25 mouse cellular contexts compared by ENCODE assay signal in genomic region chr1:167979187-167979586, GRCm38 (mm10).
DNase-seq lines count a peak whose midpoint lies in the region; ATAC-seq and TF ChIP-seq lines count a peak whose summit lies in the region.
"Had no signal": no experiment of that assay in that cellular context is flagged by ENCODE, and none has a peak within 500 bp of the region (broad histone marks: within the 10 kb centered on the region; RNA-seq: fewer than 3 reads in every experiment).

No protein-coding gene starts in this region.

- no peak for TF ChIP-seq POLR2A in thymus, adult 2 months (IDR thresholded peaks at IDR 0.05; ENCODE audit: control insufficient read depth, extremely low read depth, insufficient read depth, low read length, poor library complexity)

- WGBS in lung, embryonic 15.5 days: 48% methylated on average over 3 of the region's 3 CpGs
- 56% methylated on average over 3 of the region's 3 CpGs for WGBS in thymus, adult 2 months

- H3K9ac ChIP-seq in lung, embryonic 15.5 days: no peak overlapping the region
- H3K9ac ChIP-seq: embryonic facial prominence, embryonic 15.5 days; forebrain, embryonic 15.5 days; heart, embryonic 13.5 days; hindbrain, embryonic 12.5 days; limb, embryonic 13.5 days; liver, embryonic 12.5 days had no signal

- peak; percentile 89 for ATAC-seq in frontal cortex, adult (ENCODE audit: low TSS enrichment)
- ATAC-seq in lung, embryonic 15.5 days (ENCODE audit: borderline replicate concordance, extremely low read depth, low FRiP score, low TSS enrichment): peak; percentile 65; the same call in 1 of the 2 replicates
- no peak for ATAC-seq in erythroid progenitor cell, adult 5-6 weeks (replicated peaks; ENCODE audit: low FRiP score, poor library complexity, severe bottlenecking)
- ATAC-seq: forebrain, embryonic 15.5 days; liver, embryonic 12.5 days had no signal

- no peaks in the 10 kb centered on the region for H3K27me3 ChIP-seq in lung, embryonic 15.5 days
- H3K27me3 ChIP-seq in thymus, adult 2 months (ENCODE audit: control insufficient read depth, insufficient read depth, low read length): no peaks in the 10 kb centered on the region
- H3K27me3 ChIP-seq: embryonic facial prominence, embryonic 15.5 days; forebrain, embryonic 15.5 days; heart, embryonic 13.5 days; hindbrain, embryonic 12.5 days; limb, embryonic 13.5 days; liver, embryonic 12.5 days had no signal

- no peak overlapping the region for H3K4me2 ChIP-seq in lung, embryonic 15.5 days
- H3K4me2 ChIP-seq: embryonic facial prominence, embryonic 15.5 days; forebrain, embryonic 15.5 days; heart, embryonic 13.5 days; hindbrain, embryonic 12.5 days; limb, embryonic 13.5 days; liver, embryonic 12.5 days had no signal

- 0 out of 2 replicates have a peak, but pooled peaks cover 3% of the 10 kb centered on the region for H3K4me1 ChIP-seq in lung, embryonic 15.5 days
- no peaks in the 10 kb centered on the region for H3K4me1 ChIP-seq in thymus, adult 2 months (replicated peaks; ENCODE audit: control insufficient read depth, insufficient read depth, low read length)
- H3K4me1 ChIP-seq: embryonic facial prominence, embryonic 15.5 days; forebrain, embryonic 15.5 days; heart, embryonic 13.5 days; hindbrain, embryonic 12.5 days; limb, embryonic 13.5 days; liver, embryonic 12.5 days had no signal

- DNase-seq in frontal cortex, postnatal 25 days (ENCODE audit: low spot score in 2 of 2): no peak
- no peak for DNase-seq in lung, postnatal 4 days
- DNase-seq in lung, postnatal 14 days: peak; percentile 29
- DNase-seq in thymus, adult 2 months: no peak
- DNase-seq: adrenal gland, postnatal 36 days; cerebellum, adult 11 months; cerebellum, adult 9-11 months; gastrocnemius, postnatal 36 days; heart, adult 2 months; heart, postnatal 14 days; kidney, adult 9 months; kidney, postnatal 14 days; midbrain, embryonic 14.5 days; right cerebral cortex, postnatal 25 days; spleen, adult 18-20 months; thymus, postnatal 14 days had no signal

- no peaks in the 10 kb centered on the region for H3K9me3 ChIP-seq in lung, embryonic 15.5 days
- H3K9me3 ChIP-seq: embryonic facial prominence, embryonic 15.5 days; forebrain, embryonic 15.5 days; heart, embryonic 13.5 days; hindbrain, embryonic 12.5 days; limb, embryonic 13.5 days; liver, embryonic 12.5 days had no signal

- no peaks in the 10 kb centered on the region for H3K36me3 ChIP-seq in lung, embryonic 15.5 days
- H3K36me3 ChIP-seq in thymus, adult 2 months (ENCODE audit: control insufficient read depth, insufficient read depth, low read length): no peaks in the 10 kb centered on the region
- H3K36me3 ChIP-seq: embryonic facial prominence, embryonic 15.5 days; forebrain, embryonic 15.5 days; heart, embryonic 13.5 days; hindbrain, embryonic 12.5 days; limb, embryonic 13.5 days; liver, embryonic 12.5 days had no signal

- no peak for TF ChIP-seq CTCF in thymus, adult 2 months (IDR thresholded peaks at IDR 0.05; ENCODE audit: borderline replicate concordance, control insufficient read depth, extremely low read depth, insufficient read depth, low read length, poor library complexity)

- peak overlapping the region; percentile 83 for H3K27ac ChIP-seq in lung, embryonic 15.5 days
- no peak overlapping the region for H3K27ac ChIP-seq in thymus, adult 2 months (ENCODE audit: control insufficient read depth, insufficient read depth, low read length)
- H3K27ac ChIP-seq: embryonic facial prominence, embryonic 15.5 days; forebrain, embryonic 15.5 days; heart, adult 2 months; heart, embryonic 13.5 days; hindbrain, embryonic 12.5 days; limb, embryonic 13.5 days; liver, embryonic 12.5 days had no signal

- H3K4me3 ChIP-seq in lung, embryonic 15.5 days: no peak overlapping the region
- no peak overlapping the region for H3K4me3 ChIP-seq in thymus, adult 2 months (ENCODE audit: control insufficient read depth, insufficient read depth, low read length)
- H3K4me3 ChIP-seq: embryonic facial prominence, embryonic 15.5 days; forebrain, embryonic 15.5 days; heart, adult 2 months; heart, embryonic 13.5 days; hindbrain, embryonic 12.5 days; limb, embryonic 13.5 days; liver, embryonic 12.5 days had no signal
